Mouse (Mus musculus) T-cell, adult 66 days (primary cell): Measurements from ENCODE around the gene Prc1. TPM values are rescaled to one million over a fixed set of nuclear protein-coding genes. Genes with fewer than 3 reads are reported as not detected.

ENCODE experiments used
- total RNA-seq, 2 experiments: library from RNA; stranded (reverse); gene quantifications; 3 replicates in 1 of 2; 4 replicates in 1 of 2; pipeline ENCODE4 v1.2.4; 2023

Gene Prc1
- total RNA-seq, result 1 to 10 TPM; 7.9 to 8.1 TPM

GRCm38 (mm10) chr7:80294062-80294763 is at the start of gene Prc1:
Prc1 (plus strand) TSS chr7:80294450.

GRCm38 (mm10) chr7:80246148-80246721 is 48.0 kb upstream of the Prc1 start, which contains the start of gene Ttll13:
Ttll13 (plus strand) TSS chr7:80246376.

DNA sequence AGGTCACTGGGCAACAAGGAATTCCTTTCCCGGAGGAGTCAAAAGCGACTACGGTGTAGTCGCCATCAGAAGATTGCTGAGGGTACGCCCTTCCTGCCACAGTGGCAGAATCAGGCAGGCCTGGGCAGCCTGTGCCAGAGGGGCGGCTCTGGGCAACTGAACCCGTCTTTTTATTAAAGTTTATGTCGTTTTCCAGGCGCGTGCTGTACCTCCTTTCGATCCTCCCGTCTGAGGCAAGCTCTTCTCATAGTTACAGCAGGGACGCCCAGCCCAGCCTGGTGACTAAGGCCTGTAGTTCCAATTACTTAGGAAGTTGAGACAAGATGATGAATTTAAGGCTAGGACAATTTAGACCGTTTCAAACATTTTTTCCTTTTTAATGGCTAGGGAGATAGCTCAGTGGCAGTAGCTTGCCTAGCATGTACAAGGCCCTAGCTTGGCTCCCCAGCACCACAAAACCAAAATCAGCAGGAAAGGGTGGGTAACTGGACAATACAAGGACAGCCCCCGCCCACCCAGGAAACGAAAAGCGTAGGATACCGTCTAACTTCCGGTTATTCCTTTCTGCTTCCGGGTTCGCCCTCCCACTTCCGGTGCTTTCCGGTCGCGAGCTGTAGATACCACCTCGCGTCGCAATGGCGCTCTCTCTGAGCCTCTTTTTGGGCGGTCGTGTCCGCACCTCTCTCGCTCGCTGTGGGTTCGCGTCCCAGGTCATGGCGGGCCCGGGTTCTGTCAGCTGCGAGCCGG is 33.5 kb upstream of the Prc1 start, which contains the start of gene Ngrn:
Gene Ngrn (plus strand): TSS at position 591 of the 747 bp plus-strand sequence.

DNA sequence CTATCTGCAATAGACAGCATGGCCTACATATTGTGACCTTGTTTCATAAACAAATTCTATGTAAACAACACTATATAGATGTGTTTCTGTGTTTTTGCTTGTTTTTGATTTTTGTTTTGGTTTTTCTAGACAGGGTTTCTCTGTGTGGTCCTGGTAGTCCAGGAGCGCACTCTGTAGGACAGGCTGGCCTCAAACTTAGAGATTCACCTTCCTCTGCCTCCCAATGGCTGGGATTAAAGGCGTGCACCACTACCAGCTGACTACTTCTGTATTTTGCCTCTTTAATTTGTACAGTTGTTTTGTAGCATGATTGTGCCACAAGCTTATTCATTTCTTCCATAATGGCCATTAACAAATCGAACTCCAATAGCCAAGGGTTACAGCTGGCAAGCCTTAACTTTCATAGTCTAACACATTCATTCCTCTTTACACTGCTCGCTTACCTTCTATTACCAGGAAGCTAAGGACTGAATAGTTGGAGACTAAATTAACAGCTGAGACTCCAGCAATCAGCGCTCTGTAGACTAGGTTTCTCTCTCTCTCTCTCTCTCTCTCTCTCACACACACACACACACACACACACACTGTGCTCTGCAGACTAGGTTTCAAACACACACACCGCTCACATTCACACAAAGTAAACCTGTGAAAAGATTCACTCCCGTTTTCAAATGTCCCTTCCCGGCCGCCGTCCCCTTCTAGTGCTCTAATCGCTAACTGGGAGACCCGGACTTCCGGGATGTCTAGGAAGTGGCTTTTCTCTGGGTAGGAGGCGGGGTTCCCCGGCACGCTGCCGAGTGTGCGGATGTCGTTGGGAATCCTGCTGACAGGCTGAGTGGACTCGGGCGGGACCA is 25.1 kb upstream of the Prc1 start, which contains the start of gene Vps33b:
Gene Vps33b (plus strand): TSS at position 753 of the 854 bp plus-strand sequence.

DNA sequence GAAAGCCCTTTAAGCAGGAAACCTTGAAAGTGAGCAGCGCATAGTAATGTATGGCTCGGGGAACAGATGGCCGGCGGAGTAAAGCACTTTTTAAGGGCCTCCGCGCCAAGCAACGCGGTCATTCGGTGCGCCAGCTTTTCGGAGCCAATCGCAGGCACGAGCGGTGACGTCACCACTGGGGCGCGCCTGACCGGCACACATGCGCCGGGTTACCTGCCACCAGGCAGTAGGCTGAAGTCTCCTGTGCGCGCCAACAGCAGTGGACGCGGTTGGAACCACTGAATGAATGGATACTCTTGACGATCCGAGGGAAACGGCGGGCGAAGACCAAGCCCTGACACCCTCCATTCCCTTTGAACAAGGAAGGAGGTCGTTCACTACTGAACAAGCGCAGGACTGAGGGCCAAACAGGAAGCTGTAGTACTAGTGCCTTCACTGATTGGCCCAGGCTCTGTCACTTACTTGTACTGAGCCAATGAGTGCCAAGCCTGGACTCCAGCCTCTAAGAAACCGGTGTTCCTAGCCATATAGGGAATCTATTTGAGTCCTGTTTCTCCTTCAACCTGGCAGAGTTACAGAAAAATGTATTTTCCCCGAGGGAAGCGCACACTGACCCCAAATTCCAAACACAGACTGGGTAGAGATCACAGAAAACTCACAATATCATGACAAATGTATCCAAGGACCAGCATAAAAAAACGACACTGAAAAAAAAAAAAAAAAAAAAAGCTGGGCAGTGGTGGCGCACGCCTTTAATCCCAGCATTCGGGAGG is 30.0 kb downstream of the Prc1 start, which contains the start of gene Rccd1:
Gene Rccd1 (minus strand): TSS at position 412 of the 773 bp plus-strand sequence.

DNA sequence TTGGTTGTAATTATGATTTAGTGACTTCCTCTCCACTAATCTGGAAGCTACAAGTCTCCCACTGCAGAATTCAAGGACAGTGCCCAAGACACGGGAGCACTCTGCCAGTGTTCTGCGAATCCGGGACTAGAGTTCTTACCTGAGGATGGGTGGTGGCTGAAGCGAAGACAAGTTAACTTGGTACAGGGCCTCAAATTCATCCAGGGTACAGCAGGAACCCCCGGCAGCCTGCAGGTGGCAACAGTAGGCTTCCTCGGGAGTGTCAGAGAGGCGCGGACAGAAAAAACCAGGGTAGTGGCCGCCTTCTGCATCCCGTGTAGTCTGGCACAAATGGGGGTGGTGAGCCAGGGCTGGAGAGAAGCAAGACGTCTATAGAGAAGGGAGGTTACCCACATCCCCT is 46.5 kb downstream of the Prc1 start, which contains the start of gene Unc45a:
Gene Unc45a (minus strand): TSS at position 213 of the 400 bp plus-strand sequence.

GRCm38 (mm10) chr7:80342858-80343257 is 48.6 kb downstream of the Prc1 start, which contains the start of gene Hddc3:
Hddc3 (plus strand) TSS chr7:80343104.

Other genes with a start within 250 kb of the Prc1 start
- gene Idh2, start 179.1 kb upstream of the Prc1 start, total RNA-seq, result 10 to 100 TPM; 38.1 to 41.4 TPM
- gene Sema4b, start 107.6 kb upstream of the Prc1 start, total RNA-seq, result 10 to 100 TPM; 49.1 to 50.8 TPM
- 10 to 100 TPM; 46.9 to 58.5 TPM for gene Cib1, start 61.6 kb upstream of the Prc1 start, total RNA-seq
- gene Gdpgp1, start 61.6 kb upstream of the Prc1 start, total RNA-seq, result 1 to 10 TPM; 6.9 to 8.1 TPM
- gene Ttll13, start 48.1 kb upstream of the Prc1 start, total RNA-seq, result 1 to 10 TPM in 1 of 2 experiments, under 1 TPM in 1; 0.41 to 1.0 TPM
- 10 to 100 TPM; 21.1 to 21.8 TPM for gene Ngrn, start 33.2 kb upstream of the Prc1 start, total RNA-seq
- 10 to 100 TPM; 30.0 to 36.6 TPM for gene Vps33b, start 24.8 kb upstream of the Prc1 start, total RNA-seq
- 10 to 100 TPM; 31.3 to 36.6 TPM for gene Rccd1, start 30.0 kb downstream of the Prc1 start, total RNA-seq
- gene Unc45a, start 46.6 kb downstream of the Prc1 start, total RNA-seq, result 100 to 1,000 TPM; 114 to 117 TPM
- 1 to 10 TPM; 7.5 to 8.3 TPM for gene Hddc3, start 48.7 kb downstream of the Prc1 start, total RNA-seq
- gene Man2a2, start 76.9 kb downstream of the Prc1 start, total RNA-seq, result 100 to 1,000 TPM; 101 to 118 TPM
- gene Fes, start 93.5 kb downstream of the Prc1 start, total RNA-seq, result 10 to 100 TPM in 1 of 2 experiments, 1 to 10 TPM in 1; 5.2 to 11.5 TPM
- 10 to 100 TPM; 73.1 to 73.7 TPM for gene Furin, start 111.0 kb downstream of the Prc1 start, total RNA-seq
- gene Blm, start 240.7 kb downstream of the Prc1 start, total RNA-seq, result 10 to 100 TPM; 14.0 to 15.6 TPM